Mouse (Mus musculus) forebrain, embryonic 13.5 days (tissue): ENCODE results near the gene Agbl3. TPM values are rescaled to one million over a fixed set of nuclear protein-coding genes. Genes with fewer than 3 reads are reported as not detected.

Source experiments
- ATAC-seq: fragments of 200-750 bp; cut with Nextera tagmentation; 2 replicates; pipeline ENCODE4 v1.8.0; 2017
- H3K27ac ChIP-seq: fragments of 300-500 bp; sonication (generic); 2 replicates; pipeline ENCODE4 v1.5.1; 2015; ENCODE audit warnings: inconsistent platforms, mild to moderate bottlenecking, moderate library complexity
- H3K27me3 ChIP-seq: fragments of 300-500 bp; sonication (generic); 2 replicates; pipeline ENCODE4 v1.6.1; 2015; ENCODE audit warnings: mild to moderate bottlenecking, inconsistent platforms
- H3K36me3 ChIP-seq: fragments of 300-500 bp; sonication (generic); 2 replicates; pipeline ENCODE4 v1.6.1; 2015; ENCODE audit warnings: mild to moderate bottlenecking, inconsistent platforms; ENCODE audit not compliant: poor library complexity, severe bottlenecking
- H3K4me1 ChIP-seq: fragments of 300-500 bp; sonication (generic); 2 replicates; pipeline ENCODE4 v1.6.1; 2015; ENCODE audit warnings: inconsistent platforms
- H3K4me2 ChIP-seq: fragments of 300-500 bp; sonication (generic); 2 replicates; pipeline ENCODE4 v1.6.1; 2015; ENCODE audit warnings: inconsistent platforms, mild to moderate bottlenecking, moderate library complexity
- H3K4me3 ChIP-seq: fragments of 300-500 bp; sonication (generic); 2 replicates; pipeline ENCODE4 v1.5.1; 2015; ENCODE audit warnings: mild to moderate bottlenecking, inconsistent platforms
- H3K9ac ChIP-seq: fragments of 300-500 bp; sonication (generic); 2 replicates; pipeline ENCODE4 v1.6.1; 2015; ENCODE audit warnings: mild to moderate bottlenecking, inconsistent platforms
- H3K9me3 ChIP-seq: fragments of 300-500 bp; sonication (generic); replicated peaks from 2 replicates; pipeline ENCODE4 v1.6.1; 2016; ENCODE audit warnings: inconsistent platforms
- WGBS: fragments of 180-500 bp; shearing (Covaris S2); methylation state at CpG from one replicate; pipeline ENCODE4 v1.1.7; 2015; 5-methylcytosine and 5-hydroxymethylcytosine counted together
- polyA plus RNA-seq: library from polyadenylated mRNA; unstranded; fragments of >200 nt; fragmentation: Nextera tagmentation; extraction: Ambion mirVana; gene quantifications from 2 replicates; pipeline ENCODE4 v1.2.1, GENCODE M21; 2015

The Agbl3 gene
- polyA plus RNA-seq: 6.2 and 8.0 TPM in 2 replicates

DNA sequence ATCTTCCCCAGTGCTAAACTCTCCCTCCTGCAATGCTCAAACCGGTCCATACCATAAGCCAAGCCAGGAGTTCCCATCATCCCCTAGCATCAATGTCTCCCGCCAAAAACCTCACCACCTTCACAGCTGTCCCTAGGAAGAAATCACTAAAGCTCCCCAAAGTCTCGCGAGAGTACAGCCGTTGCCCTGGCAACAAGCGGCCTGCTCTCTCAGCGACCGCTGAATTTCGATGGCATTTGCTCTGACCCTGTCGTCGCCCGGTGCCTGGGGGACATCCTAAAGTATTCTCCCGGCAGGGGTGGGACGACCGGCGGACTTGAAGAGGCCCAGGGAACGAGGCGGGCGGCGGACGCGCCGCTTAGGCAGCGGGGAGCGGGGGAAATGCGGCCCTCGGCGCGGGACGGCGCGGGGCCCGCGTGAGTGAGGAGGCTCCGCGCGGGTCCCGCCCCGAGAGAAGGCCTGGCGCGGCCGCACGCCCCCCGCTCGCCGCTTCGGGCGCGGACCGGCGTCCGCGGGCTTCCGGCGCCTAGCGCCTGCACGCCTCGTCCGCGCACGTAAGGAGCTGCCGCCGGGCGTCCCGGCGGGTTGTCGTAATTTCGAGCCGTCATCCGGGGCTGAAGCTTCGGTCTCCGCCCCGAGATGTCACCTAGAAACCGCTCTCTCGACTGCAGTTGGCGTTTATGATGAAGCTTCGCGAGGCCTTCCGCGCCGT lies at the start of gene Agbl3:
Gene Agbl3 (plus strand): TSS at position 202 of the 712 bp plus-strand sequence.
- Histone ChIP-seq H3K9ac (peak within 1 kb of the TSS; percentile 91), H3K4me1 (no peaks in the 10 kb centered on the region), H3K36me3 (no peaks in the 10 kb centered on the region), H3K4me3 (peak within 1 kb of the TSS; percentile 59), H3K27ac (peak within 1 kb of the TSS; percentile 95), H3K27me3 (no peaks in the 10 kb centered on the region), H3K4me2 (peak within 1 kb of the TSS; percentile 67), H3K9me3 (no peaks in the 10 kb centered on the region)
- peak; percentile 95 for ATAC-seq
- WGBS: under 1% methylated on average over 49 of the region's 81 CpGs

GRCm38 (mm10) chr6:34731007-34731406 lies 49.2 kb upstream of the Agbl3 start:
- ATAC-seq: no peak
- H3K36me3 ChIP-seq: no peaks in the 10 kb centered on the region
- no peaks in the 10 kb centered on the region for H3K27me3 ChIP-seq
- no peaks in the 10 kb centered on the region for H3K9me3 ChIP-seq
- H3K27ac ChIP-seq: no peak overlapping the region
- H3K9ac ChIP-seq: no peak overlapping the region
- 90% methylated on average over 6 of the region's 6 CpGs for WGBS
- H3K4me2 ChIP-seq: no peak overlapping the region
- H3K4me3 ChIP-seq: no peak overlapping the region
- H3K4me1 ChIP-seq: peaks cover 17% of the 10 kb centered on the region

DNA sequence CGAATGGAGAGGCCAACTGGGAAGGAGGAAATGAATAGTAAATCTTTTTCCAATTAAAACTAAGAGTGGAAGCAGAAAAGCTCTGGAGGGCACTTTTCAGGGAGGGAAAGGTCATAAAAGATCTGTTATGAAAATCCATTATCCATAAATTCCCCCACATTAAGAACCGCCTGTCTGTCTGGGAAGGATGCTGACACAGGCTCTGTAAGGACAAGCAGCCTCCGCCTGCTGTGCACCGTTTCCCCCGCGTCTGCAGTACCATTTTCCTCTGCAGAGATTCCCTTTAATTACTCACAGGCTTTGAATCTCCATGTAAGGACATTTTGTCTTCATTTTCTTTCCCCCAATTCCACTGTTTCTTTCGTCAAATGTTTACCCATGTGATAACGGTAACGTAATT lies 48.7 kb upstream of the Agbl3 start:
- no peak overlapping the region for H3K4me3 ChIP-seq
- peaks cover 11% of the 10 kb centered on the region for H3K4me1 ChIP-seq
- no peak overlapping the region for H3K4me2 ChIP-seq
- no peaks in the 10 kb centered on the region for H3K36me3 ChIP-seq
- no peak overlapping the region for H3K9ac ChIP-seq
- H3K27me3 ChIP-seq: no peaks in the 10 kb centered on the region
- no peak overlapping the region for H3K27ac ChIP-seq
- WGBS: 71% methylated on average over 9 of the region's 9 CpGs
- no peaks in the 10 kb centered on the region for H3K9me3 ChIP-seq
- ATAC-seq: no peak

DNA sequence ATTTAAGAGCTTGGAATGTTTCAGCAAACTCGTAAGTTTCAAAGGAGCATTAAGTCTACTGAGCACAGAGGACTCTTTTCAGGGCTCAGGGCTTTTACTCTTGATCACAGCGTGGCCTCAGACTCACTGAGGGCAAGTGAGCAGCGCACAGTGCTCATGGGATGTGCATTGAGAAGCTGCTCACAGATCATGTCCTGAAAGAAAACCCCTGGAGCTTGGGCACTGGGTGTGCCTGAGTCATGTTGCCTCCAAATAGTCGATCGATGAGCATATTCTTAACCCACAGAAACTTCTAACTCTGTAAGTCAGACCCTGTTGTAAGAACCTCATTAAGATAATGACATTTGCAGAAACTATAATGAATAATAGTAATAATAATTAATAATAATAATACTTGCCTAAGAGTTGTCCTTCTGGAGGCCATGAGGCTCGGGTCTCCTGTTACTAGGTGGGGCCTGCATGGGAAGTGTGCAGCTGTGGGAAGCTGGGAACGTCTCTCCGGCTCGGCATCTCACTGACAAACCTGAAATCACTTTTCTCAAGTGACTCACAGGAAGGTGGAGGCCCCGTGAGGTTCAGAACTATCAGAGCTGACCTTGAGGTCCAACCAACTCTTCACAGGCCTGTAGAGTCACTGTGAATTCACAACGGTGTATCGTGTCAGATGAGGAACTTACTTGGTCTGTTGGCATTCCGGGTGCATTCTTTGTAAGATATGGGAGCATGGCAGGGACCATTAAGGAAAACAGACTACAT lies 45.1 kb upstream of the Agbl3 start:
- no peak for ATAC-seq
- no peak overlapping the region for H3K4me2 ChIP-seq
- no peaks in the 10 kb centered on the region for H3K27me3 ChIP-seq
- no peak overlapping the region for H3K4me3 ChIP-seq
- H3K9ac ChIP-seq: no peak overlapping the region
- H3K4me1 ChIP-seq: peaks cover 5% of the 10 kb centered on the region; the same call in 1 of the 2 replicates
- WGBS: 85% methylated on average over 13 of the region's 13 CpGs
- H3K27ac ChIP-seq: no peak overlapping the region
- H3K9me3 ChIP-seq: no peaks in the 10 kb centered on the region
- no peaks in the 10 kb centered on the region for H3K36me3 ChIP-seq

GRCm38 (mm10) chr6:34736934-34737333 lies 43.3 kb upstream of the Agbl3 start:
- H3K9me3 ChIP-seq: no peaks in the 10 kb centered on the region
- no peak overlapping the region for H3K4me2 ChIP-seq
- no peaks in the 10 kb centered on the region for H3K36me3 ChIP-seq
- H3K4me1 ChIP-seq: no peaks in the 10 kb centered on the region
- H3K9ac ChIP-seq: no peak overlapping the region
- no peak overlapping the region for H3K4me3 ChIP-seq
- H3K27ac ChIP-seq: no peak overlapping the region
- WGBS: 71% methylated on average over 2 of the region's 2 CpGs
- no peaks in the 10 kb centered on the region for H3K27me3 ChIP-seq
- ATAC-seq: no peak

DNA sequence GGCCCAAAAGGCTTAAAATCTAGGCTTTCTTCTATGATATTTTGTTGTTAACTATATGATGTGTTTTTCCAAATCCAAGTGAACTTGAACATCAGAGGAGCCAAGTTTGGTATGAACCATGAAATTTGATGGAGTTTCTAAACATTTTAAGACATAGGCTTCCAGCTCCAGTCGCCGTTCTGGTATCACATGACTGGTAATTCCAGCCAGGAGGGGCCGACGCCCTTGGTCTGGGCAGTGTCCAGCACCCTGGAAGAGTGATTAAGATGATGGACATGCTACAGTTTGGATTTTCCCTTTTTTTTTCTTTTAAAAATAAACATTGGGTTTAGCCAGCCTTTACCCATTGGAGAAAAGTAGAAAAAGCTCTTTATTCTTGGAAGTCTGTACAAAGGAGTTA lies 36.3 kb upstream of the Agbl3 start:
- H3K36me3 ChIP-seq: peaks cover 7% of the 10 kb centered on the region; the same call in 1 of the 2 replicates
- H3K27me3 ChIP-seq: no peaks in the 10 kb centered on the region
- WGBS: 95% methylated on average over 4 of the region's 4 CpGs
- H3K9me3 ChIP-seq: no peaks in the 10 kb centered on the region
- no peak overlapping the region for H3K4me3 ChIP-seq
- no peak overlapping the region for H3K4me2 ChIP-seq
- ATAC-seq: no peak
- no peaks in the 10 kb centered on the region for H3K4me1 ChIP-seq
- no peak overlapping the region for H3K9ac ChIP-seq
- no peak overlapping the region for H3K27ac ChIP-seq

- Histone ChIP-seq H3K4me2 (no peak overlapping the region), H3K27me3 (no peaks in the 10 kb centered on the region), H3K9me3 (no peaks in the 10 kb centered on the region), H3K4me3 (no peak overlapping the region), H3K4me1 (no peaks in the 10 kb centered on the region), H3K27ac (no peak overlapping the region), H3K36me3 (peaks cover 7% of the 10 kb centered on the region; the same call in 1 of the 2 replicates), H3K9ac (no peak overlapping the region)
- ATAC-seq: no peak
- 77% methylated on average over 6 of the region's 6 CpGs for WGBS
These were observed 32.4 kb upstream of the Agbl3 start for GRCm38 (mm10) chr6:34747846-34748245.

DNA sequence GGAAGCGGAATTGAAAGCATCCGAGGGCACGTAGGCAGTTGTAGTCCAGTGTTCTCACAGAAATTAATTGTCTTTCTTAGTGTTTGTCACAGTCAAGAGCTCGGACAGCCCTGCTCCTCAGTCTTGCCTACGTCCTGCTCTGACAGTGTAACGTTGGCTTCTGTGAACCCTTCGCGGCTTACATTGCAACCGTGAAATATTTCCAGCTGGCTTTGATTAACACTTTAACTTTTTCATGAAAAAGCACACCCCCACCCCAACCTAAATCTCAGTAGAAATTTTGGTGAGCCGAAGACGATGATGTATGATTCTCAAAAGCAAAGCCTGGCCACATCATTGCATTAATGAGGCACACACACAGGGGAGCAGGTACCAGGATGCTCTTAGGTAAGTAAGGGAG lies 31.7 kb upstream of the Agbl3 start:
- no peak overlapping the region for H3K4me2 ChIP-seq
- H3K9me3 ChIP-seq: no peaks in the 10 kb centered on the region
- H3K27ac ChIP-seq: no peak overlapping the region
- no peak overlapping the region for H3K4me3 ChIP-seq
- H3K4me1 ChIP-seq: no peaks in the 10 kb centered on the region
- 89% methylated on average over 11 of the region's 11 CpGs for WGBS
- peaks cover 7% of the 10 kb centered on the region; the same call in 1 of the 2 replicates for H3K36me3 ChIP-seq
- no peaks in the 10 kb centered on the region for H3K27me3 ChIP-seq
- no peak overlapping the region for H3K9ac ChIP-seq
- ATAC-seq: no peak

- no peak for ATAC-seq
- Histone ChIP-seq H3K27me3 (no peaks in the 10 kb centered on the region), H3K4me3 (no peak overlapping the region), H3K4me2 (no peak overlapping the region), H3K9me3 (no peaks in the 10 kb centered on the region), H3K4me1 (no peaks in the 10 kb centered on the region), H3K27ac (no peak overlapping the region), H3K9ac (no peak overlapping the region), H3K36me3 (peaks cover 7% of the 10 kb centered on the region; the same call in 1 of the 2 replicates)
- 89% methylated on average over 6 of the region's 6 CpGs for WGBS
These were observed 30.7 kb upstream of the Agbl3 start for GRCm38 (mm10) chr6:34749526-34749925.

DNA sequence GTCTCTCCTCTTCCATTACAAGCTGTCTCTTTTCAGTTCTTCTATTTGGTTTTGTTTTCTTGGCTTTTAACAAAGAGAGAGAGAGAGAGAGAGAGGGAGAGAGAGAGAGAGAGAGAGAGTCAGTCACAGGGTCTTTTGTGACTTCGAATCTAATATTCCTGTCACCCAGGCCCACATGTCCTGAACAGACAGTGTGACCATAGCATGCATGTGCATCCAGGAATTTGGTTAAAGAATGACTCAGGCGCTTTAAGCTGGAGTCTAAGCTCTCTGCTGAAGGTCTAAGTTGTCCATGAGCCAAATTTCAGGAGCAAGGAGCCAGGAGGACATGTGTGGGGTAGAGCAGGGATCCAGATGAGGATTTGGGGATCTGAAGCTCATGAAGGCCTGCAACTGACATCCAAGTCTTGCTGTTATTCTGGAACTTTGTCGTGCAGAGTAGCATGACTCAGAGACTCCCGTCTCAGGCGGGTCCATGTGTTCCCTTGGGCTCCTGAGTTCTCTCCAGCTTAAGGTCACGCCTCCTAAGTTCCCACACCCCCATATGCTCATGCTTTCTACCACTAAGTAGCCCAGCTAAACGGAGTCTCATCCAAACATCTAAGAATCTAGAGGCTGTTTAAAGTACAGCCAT lies 29.6 kb upstream of the Agbl3 start:
- no peak for ATAC-seq
- no peaks in the 10 kb centered on the region for H3K4me1 ChIP-seq
- WGBS: 79% methylated on average over 7 of the region's 7 CpGs
- no peak overlapping the region for H3K4me3 ChIP-seq
- H3K36me3 ChIP-seq: peaks cover 10% of the 10 kb centered on the region
- H3K27me3 ChIP-seq: no peaks in the 10 kb centered on the region
- H3K9ac ChIP-seq: no peak overlapping the region
- H3K9me3 ChIP-seq: no peaks in the 10 kb centered on the region
- no peak overlapping the region for H3K27ac ChIP-seq
- H3K4me2 ChIP-seq: no peak overlapping the region

DNA sequence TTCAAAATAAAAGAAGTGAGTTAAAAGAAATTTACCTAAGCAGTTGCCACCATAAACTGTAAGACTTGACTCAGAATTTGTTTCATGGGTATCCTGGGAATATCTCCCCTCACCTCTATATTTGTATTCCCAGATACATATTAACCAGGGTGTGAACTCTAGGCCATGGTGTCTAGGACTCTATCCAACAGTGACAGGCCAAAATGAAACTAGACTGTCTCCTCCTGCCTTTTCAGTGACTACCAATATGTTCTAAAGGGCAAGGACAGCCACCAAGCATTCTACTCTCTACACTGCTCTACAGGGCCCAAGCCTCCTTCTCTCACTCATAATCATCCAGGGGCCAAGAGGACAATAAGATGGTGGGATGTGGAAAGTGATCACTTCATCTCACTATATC lies 28.6 kb upstream of the Agbl3 start:
- ATAC-seq: no peak
- no peak overlapping the region for H3K27ac ChIP-seq
- H3K9ac ChIP-seq: no peak overlapping the region
- H3K4me1 ChIP-seq: no peaks in the 10 kb centered on the region
- no peak overlapping the region for H3K4me2 ChIP-seq
- H3K36me3 ChIP-seq: peaks cover 15% of the 10 kb centered on the region
- H3K4me3 ChIP-seq: no peak overlapping the region
- no peaks in the 10 kb centered on the region for H3K27me3 ChIP-seq
- no peaks in the 10 kb centered on the region for H3K9me3 ChIP-seq

- Histone ChIP-seq H3K9ac (no peak overlapping the region), H3K36me3 (peaks cover 21% of the 10 kb centered on the region), H3K27ac (no peak overlapping the region), H3K4me2 (no peak overlapping the region), H3K27me3 (no peaks in the 10 kb centered on the region), H3K4me1 (no peaks in the 10 kb centered on the region), H3K9me3 (no peaks in the 10 kb centered on the region), H3K4me3 (no peak overlapping the region)
- peak; percentile 70; the same call in 1 of the 2 replicates for ATAC-seq
- 39% methylated on average over 5 of the region's 5 CpGs for WGBS
These were observed 25.8 kb upstream of the Agbl3 start for GRCm38 (mm10) chr6:34754448-34754847.
